Mouse (Mus musculus) heart, embryonic 11.5 days (tissue): ENCODE results near the gene Ankrd53. TPM values are rescaled to one million over a fixed set of nuclear protein-coding genes. Genes with fewer than 3 reads are reported as not detected.

Source experiments
- ATAC-seq: fragments of 200-750 bp; cut with Nextera tagmentation; replicated peaks from 2 replicates; pipeline ENCODE4 v1.8.0; 2017; ENCODE audit warnings: moderate library complexity; ENCODE audit not compliant: insufficient number of reproducible peaks, low FRiP score, low TSS enrichment
- H3K27ac ChIP-seq: fragments of 300-500 bp; sonication (generic); 2 replicates; pipeline ENCODE4 v1.5.1; 2014; ENCODE audit warnings: mild to moderate bottlenecking, low read depth, low read length
- H3K27me3 ChIP-seq: fragments of 300-500 bp; sonication (generic); 2 replicates; pipeline ENCODE4 v1.6.1; 2014; ENCODE audit warnings: mild to moderate bottlenecking, low read length, mixed read lengths; ENCODE audit not compliant: control insufficient read depth, insufficient read depth
- H3K36me3 ChIP-seq: fragments of 300-500 bp; sonication (generic); 2 replicates; pipeline ENCODE4 v1.6.1; 2014; ENCODE audit warnings: mild to moderate bottlenecking, low read length, moderate library complexity, mixed read lengths; ENCODE audit not compliant: control insufficient read depth, insufficient read depth
- H3K4me1 ChIP-seq: fragments of 300-500 bp; sonication (generic); 2 replicates; pipeline ENCODE4 v1.6.1; 2014; ENCODE audit warnings: low read length; ENCODE audit not compliant: control insufficient read depth, insufficient read depth
- H3K4me2 ChIP-seq: fragments of 300-500 bp; sonication (generic); 2 replicates; pipeline ENCODE4 v1.6.1; 2014; ENCODE audit warnings: mild to moderate bottlenecking, moderate library complexity
- H3K4me3 ChIP-seq: fragments of 300-500 bp; sonication (generic); 2 replicates; pipeline ENCODE4 v1.5.1; 2014; ENCODE audit warnings: low read depth, low read length
- H3K9ac ChIP-seq: fragments of 300-500 bp; sonication (generic); 2 replicates; pipeline ENCODE4 v1.6.1; 2014; ENCODE audit warnings: mild to moderate bottlenecking, low read depth, low read length, moderate library complexity
- H3K9me3 ChIP-seq: fragments of 300-500 bp; sonication (generic); replicated peaks from 2 replicates; pipeline ENCODE4 v1.6.1; 2016; ENCODE audit warnings: low read length; ENCODE audit not compliant: control insufficient read depth
- WGBS: fragments of 180-500 bp; shearing (Covaris S2); extraction: QIAGEN DNeasy Blood & Tissue Kit; methylation state at CpG from one replicate; pipeline ENCODE4 v1.1.7; 2014; ENCODE audit not compliant: insufficient replicate concordance; 5-methylcytosine and 5-hydroxymethylcytosine counted together
- polyA plus RNA-seq: library from polyadenylated mRNA; unstranded; fragments of >200 nt; fragmentation: Nextera tagmentation; extraction: Ambion mirVana; gene quantifications from 2 replicates; pipeline ENCODE4 v1.2.1, GENCODE M21; 2014

The Ankrd53 gene
- polyA plus RNA-seq, 1 experiment from 2014 or later = not detected

GRCm38 (mm10) chr6:83795492-83795900 lies 33.1 kb downstream of the Ankrd53 start:
- Histone ChIP-seq H3K36me3 (no peaks in the 10 kb centered on the region), H3K9ac (peak overlapping the region; percentile 86), H3K9me3 (no peaks in the 10 kb centered on the region), H3K27ac (peak overlapping the region; percentile 97), H3K4me1 (peaks cover 3% of the 10 kb centered on the region; the same call in 1 of the 2 replicates), H3K4me3 (peak overlapping the region; percentile 78), H3K4me2 (peak overlapping the region; percentile 93), H3K27me3 (no peaks in the 10 kb centered on the region)
- 0 out of 2 replicates have a peak, but pooled peaks have one; percentile 2 for ATAC-seq
- 5% methylated on average over 13 of the region's 13 CpGs for WGBS

- 57% methylated on average over 3 of the region's 3 CpGs for WGBS
- H3K4me3 ChIP-seq = no peak overlapping the region
- peaks cover 3% of the 10 kb centered on the region; the same call in 1 of the 2 replicates for H3K4me1 ChIP-seq
- no peaks in the 10 kb centered on the region for H3K27me3 ChIP-seq
- no peak overlapping the region for H3K9ac ChIP-seq
- H3K36me3 ChIP-seq = 0 out of 2 replicates have a peak, but pooled peaks cover under 1% of the 10 kb centered on the region
- no peak overlapping the region for H3K4me2 ChIP-seq
- no peak for ATAC-seq
- no peaks in the 10 kb centered on the region for H3K9me3 ChIP-seq
- H3K27ac ChIP-seq = no peak overlapping the region
These were observed 34.2 kb downstream of the Ankrd53 start for GRCm38 (mm10) chr6:83796686-83797085.

- Histone ChIP-seq H3K4me2 (no peak overlapping the region), H3K9ac (no peak overlapping the region), H3K27ac (no peak overlapping the region), H3K27me3 (no peaks in the 10 kb centered on the region), H3K4me1 (no peaks in the 10 kb centered on the region), H3K36me3 (0 out of 2 replicates have a peak, but pooled peaks cover 5% of the 10 kb centered on the region), H3K4me3 (no peak overlapping the region), H3K9me3 (no peaks in the 10 kb centered on the region)
- WGBS = 86% methylated on average over 5 of the region's 5 CpGs
- ATAC-seq = no peak
These were observed 39.6 kb downstream of the Ankrd53 start for GRCm38 (mm10) chr6:83802033-83802432.

- H3K36me3 ChIP-seq = peaks cover 5% of the 10 kb centered on the region; the same call in 1 of the 2 replicates
These were observed 40.4 kb downstream of the Ankrd53 start for GRCm38 (mm10) chr6:83802846-83803245.

GRCm38 (mm10) chr6:83815801-83816200 lies 53.4 kb downstream of the Ankrd53 start:
- H3K27me3 ChIP-seq = no peaks in the 10 kb centered on the region
- H3K4me3 ChIP-seq = no peak overlapping the region
- no peak overlapping the region for H3K27ac ChIP-seq
- H3K9me3 ChIP-seq = 0 out of 2 replicates have a peak, but pooled peaks cover 2% of the 10 kb centered on the region
- H3K4me2 ChIP-seq = no peak overlapping the region
- no peak for ATAC-seq
- 87% methylated on average over 3 of the region's 3 CpGs for WGBS
- no peaks in the 10 kb centered on the region for H3K4me1 ChIP-seq
- peaks cover 14% of the 10 kb centered on the region for H3K36me3 ChIP-seq
- no peak overlapping the region for H3K9ac ChIP-seq

More at GRCm38 (mm10) chr6:83802846-83803245, 40.4 kb downstream of the Ankrd53 start:
- no peak overlapping the region for H3K4me3 ChIP-seq
- no peaks in the 10 kb centered on the region for H3K9me3 ChIP-seq
- H3K4me1 ChIP-seq = no peaks in the 10 kb centered on the region
- no peak overlapping the region for H3K9ac ChIP-seq
- H3K4me2 ChIP-seq = no peak overlapping the region
- WGBS = 88% methylated on average over 3 of the region's 3 CpGs
- H3K27ac ChIP-seq = no peak overlapping the region
- no peak for ATAC-seq
- H3K27me3 ChIP-seq = no peaks in the 10 kb centered on the region

Other genes starting within 250 kb of the Ankrd53 start
- gene Actg2, start 226.4 kb upstream of the Ankrd53 start, polyA plus RNA-seq = 10.7 and 10.9 TPM in 2 replicates
- gene Stambp, start 189.9 kb upstream of the Ankrd53 start, polyA plus RNA-seq = 24.9 and 30.0 TPM in 2 replicates
- 0.19 TPM in 1 of 2 replicates, not detected in the other for gene Clec4f, start 106.5 kb upstream of the Ankrd53 start, polyA plus RNA-seq
- gene Cd207, start 84.8 kb upstream of the Ankrd53 start, polyA plus RNA-seq = not detected in 2 replicates
- gene Vax2, start 51.4 kb upstream of the Ankrd53 start, polyA plus RNA-seq = not detected in 2 replicates
- gene Atp6v1b1, start 19.7 kb upstream of the Ankrd53 start, polyA plus RNA-seq = not detected in 2 replicates
- gene Tex261, start 13.2 kb downstream of the Ankrd53 start, polyA plus RNA-seq = 56.0 and 69.0 TPM in 2 replicates
- 46.3 and 50.3 TPM in 2 replicates for gene Nagk, start 32.3 kb downstream of the Ankrd53 start, polyA plus RNA-seq
- gene Paip2b, start 69.1 kb downstream of the Ankrd53 start, polyA plus RNA-seq = 16.2 and 16.9 TPM in 2 replicates
- gene Zfp638, start 104.5 kb downstream of the Ankrd53 start, polyA plus RNA-seq = 54.0 and 59.5 TPM in 2 replicates
- 11.6 and 16.2 TPM in 2 replicates for gene Dysf, start 245.9 kb downstream of the Ankrd53 start, polyA plus RNA-seq